Mouse (Mus musculus) stomach, embryonic 16.5 days (tissue): ENCODE results near the gene Serp2. TPM values are rescaled to one million over a fixed set of nuclear protein-coding genes. Genes with fewer than 3 reads are reported as not detected.

Experiments used
- ATAC-seq: fragments of 200-750 bp; cut with Nextera tagmentation; 2 replicates; pipeline ENCODE4 v1.8.0; 2017; ENCODE audit warnings: moderate number of reproducible peaks, moderate TSS enrichment; ENCODE audit not compliant: insufficient read depth, low FRiP score
- H3K27ac ChIP-seq: fragments of 300-500 bp; sonication (generic); 2 replicates; pipeline ENCODE4 v1.5.1; 2014; ENCODE audit warnings: low read length
- H3K27me3 ChIP-seq: fragments of 300-500 bp; sonication (generic); 2 replicates; pipeline ENCODE4 v1.6.1; 2014; ENCODE audit warnings: low read length, control low read depth, mixed read lengths; ENCODE audit not compliant: control insufficient read depth, insufficient read depth
- H3K36me3 ChIP-seq: fragments of 300-500 bp; sonication (generic); 2 replicates; pipeline ENCODE4 v1.6.1; 2014; ENCODE audit warnings: low read length; ENCODE audit not compliant: control insufficient read depth, insufficient read depth
- H3K4me1 ChIP-seq: fragments of 300-500 bp; sonication (generic); 2 replicates; pipeline ENCODE4 v1.6.1; 2014; ENCODE audit warnings: low read length, control low read depth, mixed read lengths; ENCODE audit not compliant: control insufficient read depth, insufficient read depth
- H3K4me2 ChIP-seq: fragments of 300-500 bp; sonication (generic); 2 replicates; pipeline ENCODE4 v1.6.1; 2014; ENCODE audit warnings: low read depth, low read length, mixed read lengths
- H3K4me3 ChIP-seq: fragments of 300-500 bp; sonication (generic); replicated peaks from 2 replicates; pipeline ENCODE4 v1.5.1; 2014; ENCODE audit warnings: mild to moderate bottlenecking, low read length
- H3K9ac ChIP-seq: fragments of 300-500 bp; sonication (generic); 2 replicates; pipeline ENCODE4 v1.6.1; 2014; ENCODE audit warnings: low read length
- H3K9me3 ChIP-seq: fragments of 300-500 bp; sonication (generic); replicated peaks from 2 replicates; pipeline ENCODE4 v1.6.1; 2016; ENCODE audit warnings: low read length, control low read depth; ENCODE audit not compliant: control insufficient read depth
- WGBS: fragments of 180-500 bp; shearing (Covaris S2); extraction: QIAGEN DNeasy Blood & Tissue Kit; methylation state at CpG from one replicate; pipeline ENCODE4 v1.1.7; 2014; 5-methylcytosine and 5-hydroxymethylcytosine counted together
- polyA plus RNA-seq: library from polyadenylated mRNA; unstranded; fragments of >200 nt; fragmentation: Nextera tagmentation; extraction: Ambion mirVana; gene quantifications from 2 replicates; pipeline ENCODE4 v1.2.1, GENCODE M21; 2015

Gene Serp2
- polyA plus RNA-seq, 1 experiment from 2014 or later, result 8.8 TPM

DNA sequence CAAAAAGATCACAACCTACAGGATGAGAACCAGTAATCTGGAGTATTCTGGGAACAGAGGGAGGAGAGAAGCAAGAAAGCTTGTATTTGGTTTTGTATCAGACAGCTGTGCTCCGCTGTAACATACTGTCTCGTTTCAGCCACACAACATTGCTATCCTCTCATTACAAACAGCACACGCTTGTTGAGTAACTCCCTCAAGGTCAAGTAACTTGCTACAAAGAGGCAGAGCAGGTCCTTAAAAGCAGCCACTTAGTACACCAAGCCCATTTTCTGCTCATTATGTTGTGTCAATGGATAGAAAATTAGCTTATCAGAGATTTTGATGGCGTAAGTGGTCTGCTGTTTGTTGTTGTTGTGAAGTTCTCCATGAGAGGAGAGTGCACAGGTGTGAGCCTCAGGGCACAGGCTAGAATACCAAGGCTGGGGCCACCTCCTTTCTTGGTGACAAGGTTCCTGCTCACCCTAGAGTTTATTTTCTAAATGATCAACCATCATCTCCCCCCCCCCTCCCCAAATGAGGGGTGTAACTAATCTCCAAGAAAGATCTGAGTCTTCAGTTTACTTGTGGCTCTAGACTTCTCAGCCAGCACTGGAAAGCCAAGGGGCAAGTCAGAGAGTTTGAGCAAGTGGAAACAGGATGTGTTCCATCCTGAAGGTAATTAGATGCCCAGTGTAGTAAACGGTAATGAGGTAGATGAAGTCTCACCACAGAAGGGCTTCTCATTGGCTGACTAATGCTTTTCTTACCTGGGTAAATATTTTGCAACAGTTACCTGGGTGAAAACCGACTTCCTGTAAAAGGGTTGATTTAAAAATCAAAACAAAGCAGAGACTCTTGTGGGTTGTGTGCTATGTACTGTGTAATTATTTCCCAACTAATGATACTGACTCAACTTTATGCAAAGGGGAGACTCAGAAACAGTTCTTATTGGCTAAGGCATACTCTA, 25.6 kb upstream of the Serp2 start:
- no peaks in the 10 kb centered on the region for H3K36me3 ChIP-seq
- ATAC-seq, result no peak
- H3K4me1 ChIP-seq, result peaks cover 3% of the 10 kb centered on the region; the same call in 1 of the 2 replicates
- H3K4me2 ChIP-seq, result no peak overlapping the region
- 69% methylated on average over 6 of the region's 6 CpGs for WGBS
- no peak overlapping the region for H3K9ac ChIP-seq
- no peak overlapping the region for H3K4me3 ChIP-seq
- no peak overlapping the region for H3K27ac ChIP-seq
- H3K27me3 ChIP-seq, result no peaks in the 10 kb centered on the region
- no peaks in the 10 kb centered on the region for H3K9me3 ChIP-seq

DNA sequence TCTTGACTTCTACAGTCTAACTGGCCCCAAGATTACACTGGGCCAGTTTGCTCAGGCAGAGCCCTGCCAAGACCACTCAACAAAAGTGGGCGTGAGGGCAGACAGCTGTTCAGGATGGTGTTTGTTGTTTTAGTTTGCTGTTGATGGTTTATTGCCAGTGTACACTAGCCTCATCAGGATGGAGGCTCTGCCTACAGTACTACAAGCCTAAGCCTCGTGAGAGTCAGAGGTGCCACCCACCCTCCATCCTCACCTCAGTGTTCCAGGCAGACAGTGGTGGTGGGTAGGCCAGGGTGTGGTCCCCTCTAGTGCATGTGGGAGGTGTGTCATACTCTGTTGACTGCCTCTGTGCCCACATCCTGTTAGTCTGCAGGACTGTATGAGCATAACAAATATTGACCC, 23.0 kb upstream of the Serp2 start:
- Histone ChIP-seq H3K27ac (no peak overlapping the region), H3K9ac (no peak overlapping the region), H3K27me3 (no peaks in the 10 kb centered on the region), H3K4me3 (no peak overlapping the region), H3K9me3 (no peaks in the 10 kb centered on the region), H3K4me1 (no peaks in the 10 kb centered on the region), H3K36me3 (no peaks in the 10 kb centered on the region), H3K4me2 (no peak overlapping the region)
- 72% methylated on average over 2 of the region's 2 CpGs for WGBS
- peak; percentile 37; the same call in 1 of the 2 replicates for ATAC-seq

- no peak for ATAC-seq
- 59% methylated on average over 2 of the region's 2 CpGs for WGBS
- H3K36me3 ChIP-seq, result no peaks in the 10 kb centered on the region
- no peak overlapping the region for H3K9ac ChIP-seq
- H3K4me2 ChIP-seq, result no peak overlapping the region
- H3K27me3 ChIP-seq, result no peaks in the 10 kb centered on the region
- no peaks in the 10 kb centered on the region for H3K4me1 ChIP-seq
- no peak overlapping the region for H3K27ac ChIP-seq
- H3K4me3 ChIP-seq, result no peak overlapping the region
- H3K9me3 ChIP-seq, result no peaks in the 10 kb centered on the region
Measured at GRCm38 (mm10) chr14:76577840-76578239, 21.2 kb upstream of the Serp2 start.

DNA sequence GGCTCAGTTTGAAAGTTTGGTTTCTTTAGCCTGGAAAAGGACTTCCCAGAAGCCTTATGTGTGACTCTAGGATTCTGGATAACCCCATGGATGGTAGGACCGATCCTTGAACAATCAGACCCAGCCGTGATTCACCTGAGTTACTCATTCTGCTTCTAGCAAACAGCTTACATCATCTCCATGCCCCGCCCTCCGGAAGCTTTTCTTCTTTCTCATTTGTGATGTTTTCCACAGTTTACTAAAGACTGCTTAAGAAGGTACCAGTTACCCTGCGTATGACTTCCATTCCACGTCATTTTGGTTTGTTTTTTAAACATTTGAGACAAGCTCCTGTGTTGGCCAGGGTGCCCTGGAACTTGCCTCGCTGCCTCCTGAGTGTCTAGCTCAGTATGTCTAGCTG, 13.6 kb upstream of the Serp2 start:
- peak; percentile 25; the same call in 1 of the 2 replicates for ATAC-seq
- H3K4me2 ChIP-seq, result no peak overlapping the region

DNA sequence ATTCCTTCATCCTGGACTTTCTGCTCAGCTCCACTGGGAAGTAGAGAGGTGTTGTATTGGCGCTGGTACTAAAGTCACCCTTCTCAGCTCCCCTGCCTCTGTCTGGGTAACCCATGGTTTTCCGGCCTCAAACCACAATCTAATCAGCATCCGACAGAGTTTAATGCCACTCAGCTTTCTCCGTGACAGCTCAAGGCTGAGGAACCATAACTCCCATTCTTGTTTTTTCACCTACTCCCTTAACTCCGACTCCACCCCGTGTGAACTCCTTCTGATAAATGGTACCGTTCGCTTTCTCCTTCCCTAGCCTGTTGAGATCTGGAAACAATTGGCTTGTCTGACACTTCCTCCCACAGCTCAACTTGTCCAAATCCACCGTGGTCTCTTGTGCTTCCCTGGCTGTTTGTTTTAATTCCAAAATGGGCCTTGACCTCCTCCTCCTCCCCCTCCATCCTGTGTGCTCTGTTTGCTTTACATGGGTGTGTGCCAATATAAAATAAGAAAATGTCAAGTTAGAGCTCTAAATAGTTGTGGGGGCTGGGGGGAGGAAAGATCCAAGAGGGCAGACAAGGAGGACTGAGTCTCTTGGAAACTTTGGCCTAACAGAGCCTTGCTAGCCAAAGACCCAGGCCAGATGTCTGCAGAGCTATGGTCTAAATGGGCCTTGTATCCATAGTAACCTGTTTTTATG, 12.7 kb upstream of the Serp2 start:
- Histone ChIP-seq H3K4me2 (0 out of 2 replicates have a peak overlapping the region, but pooled peaks have one; percentile 19), H3K27me3 (no peaks in the 10 kb centered on the region), H3K27ac (peak overlapping the region; percentile 73), H3K36me3 (no peaks in the 10 kb centered on the region), H3K4me1 (peaks cover 9% of the 10 kb centered on the region), H3K4me3 (no peak overlapping the region; the same call in 1 of the 2 replicates), H3K9ac (no peak overlapping the region), H3K9me3 (no peaks in the 10 kb centered on the region)
- peak; percentile 84 for ATAC-seq
- WGBS, result 15% methylated on average over 9 of the region's 9 CpGs

More for the DNA sequence above, 13.6 kb upstream of the Serp2 start:
- no peaks in the 10 kb centered on the region for H3K36me3 ChIP-seq
- H3K9ac ChIP-seq, result no peak overlapping the region
- peaks cover 9% of the 10 kb centered on the region for H3K4me1 ChIP-seq
- no peaks in the 10 kb centered on the region for H3K27me3 ChIP-seq
- 69% methylated on average over 7 of the region's 7 CpGs for WGBS
- H3K4me3 ChIP-seq, result no peak overlapping the region
- no peaks in the 10 kb centered on the region for H3K9me3 ChIP-seq
- H3K27ac ChIP-seq, result no peak overlapping the region

GRCm38 (mm10) chr14:76568548-76568947, 11.9 kb upstream of the Serp2 start:
- H3K9me3 ChIP-seq, result no peaks in the 10 kb centered on the region
- no peaks in the 10 kb centered on the region for H3K27me3 ChIP-seq
- H3K4me2 ChIP-seq, result no peak overlapping the region
- H3K27ac ChIP-seq, result no peak overlapping the region; the same call in 1 of the 2 replicates
- 0 out of 2 replicates have a peak, but pooled peaks have one; percentile 15 for ATAC-seq
- H3K4me3 ChIP-seq, result no peak overlapping the region
- no peaks in the 10 kb centered on the region for H3K36me3 ChIP-seq
- 63% methylated on average over 9 of the region's 9 CpGs for WGBS
- no peak overlapping the region for H3K9ac ChIP-seq
- H3K4me1 ChIP-seq, result peaks cover 9% of the 10 kb centered on the region

- Histone ChIP-seq H3K4me2 (no peak overlapping the region), H3K9me3 (no peaks in the 10 kb centered on the region), H3K36me3 (no peaks in the 10 kb centered on the region), H3K27ac (no peak overlapping the region), H3K4me3 (no peak overlapping the region), H3K9ac (no peak overlapping the region), H3K4me1 (peaks cover 9% of the 10 kb centered on the region), H3K27me3 (no peaks in the 10 kb centered on the region)
- ATAC-seq, result no peak
- 65% methylated on average over 1 of the region's 1 CpGs for WGBS
Measured at GRCm38 (mm10) chr14:76567280-76567679, 10.6 kb upstream of the Serp2 start.

DNA sequence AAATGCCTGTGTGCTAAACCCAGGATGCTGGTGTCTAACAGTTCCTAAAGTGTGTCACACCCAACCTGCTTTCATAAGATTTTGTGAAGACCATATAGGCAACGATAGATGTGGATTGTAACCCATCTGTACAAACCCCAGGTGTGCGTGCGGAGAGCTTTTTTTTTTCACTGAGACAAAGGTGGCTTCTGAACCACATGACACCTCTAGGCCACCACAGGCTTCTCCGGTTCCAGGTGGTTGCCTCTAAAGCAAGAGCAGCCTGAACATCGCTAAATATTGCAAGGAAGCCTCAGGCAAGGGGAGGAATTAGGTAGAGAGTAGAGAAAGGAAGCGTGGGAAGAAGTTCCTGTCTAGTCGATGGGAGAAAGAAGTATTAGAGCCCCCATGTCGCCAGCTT, 10.0 kb upstream of the Serp2 start:
- ATAC-seq, result no peak
- Histone ChIP-seq H3K9me3 (no peaks in the 10 kb centered on the region), H3K4me2 (no peak overlapping the region), H3K27ac (no peak overlapping the region), H3K27me3 (no peaks in the 10 kb centered on the region), H3K4me3 (no peak overlapping the region), H3K36me3 (no peaks in the 10 kb centered on the region), H3K4me1 (peaks cover 9% of the 10 kb centered on the region), H3K9ac (no peak overlapping the region)
- 88% methylated on average over 8 of the region's 8 CpGs for WGBS

- Histone ChIP-seq H3K9ac (no peak overlapping the region), H3K27me3 (no peaks in the 10 kb centered on the region), H3K9me3 (no peaks in the 10 kb centered on the region), H3K4me3 (no peak overlapping the region), H3K4me1 (peaks cover 9% of the 10 kb centered on the region), H3K36me3 (no peaks in the 10 kb centered on the region), H3K27ac (no peak overlapping the region), H3K4me2 (no peak overlapping the region)
- 63% methylated on average over 4 of the region's 4 CpGs for WGBS
- no peak for ATAC-seq
Measured at GRCm38 (mm10) chr14:76566193-76566592, 9.5 kb upstream of the Serp2 start.
